Mouse (Mus musculus) A20 (cell line): ENCODE results near the gene Gga1.

Source experiments
- DNase-seq: peaks from one replicate; pipeline ENCODE4 v3.0.0-alpha.2; 2011; ENCODE audit warnings: low read depth, low spot score

Gga1 gene

DNA sequence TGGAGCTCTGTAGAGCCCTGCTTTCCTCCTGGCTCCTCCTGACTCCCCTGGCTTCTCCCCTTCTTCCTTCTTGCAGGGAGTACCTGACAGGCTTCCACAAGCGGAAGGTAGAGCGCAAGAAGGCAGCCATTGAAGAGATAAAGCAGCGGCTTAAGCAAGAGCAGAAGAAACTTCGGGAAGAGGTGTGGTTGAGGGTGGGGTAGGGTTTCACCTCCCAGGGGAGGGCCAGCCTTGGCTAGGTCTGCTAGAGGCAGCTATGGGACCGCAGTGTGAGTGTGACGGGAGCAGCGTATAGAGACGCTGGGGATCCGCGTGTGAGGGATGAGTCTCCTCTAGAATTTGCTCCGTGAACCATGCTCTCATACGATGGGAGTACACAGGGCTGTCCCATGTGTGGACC is 59.4 kb downstream of the Gga1 start:
- DNase-seq, result no peak

DNA sequence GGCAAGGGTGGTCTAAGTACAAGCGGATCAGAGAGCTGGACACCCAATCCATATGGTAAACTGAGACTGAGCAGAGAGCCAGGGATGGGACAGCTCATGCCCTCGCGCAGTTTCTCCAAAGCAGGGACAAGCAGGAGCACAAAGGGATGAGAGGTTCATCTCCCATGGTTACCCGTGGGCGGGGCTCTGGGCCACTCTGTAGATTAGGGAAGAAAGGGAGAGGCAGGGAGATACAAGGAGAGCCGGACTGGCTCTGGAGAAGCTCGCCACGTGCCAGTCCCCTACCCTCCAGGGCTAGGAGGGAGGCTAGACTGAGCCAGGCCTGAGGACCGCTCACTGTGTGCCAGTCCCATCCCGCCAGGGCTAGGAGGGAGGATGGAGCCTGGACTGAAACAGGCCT is 60.3 kb downstream of the Gga1 start:
- no peak for DNase-seq

DNA sequence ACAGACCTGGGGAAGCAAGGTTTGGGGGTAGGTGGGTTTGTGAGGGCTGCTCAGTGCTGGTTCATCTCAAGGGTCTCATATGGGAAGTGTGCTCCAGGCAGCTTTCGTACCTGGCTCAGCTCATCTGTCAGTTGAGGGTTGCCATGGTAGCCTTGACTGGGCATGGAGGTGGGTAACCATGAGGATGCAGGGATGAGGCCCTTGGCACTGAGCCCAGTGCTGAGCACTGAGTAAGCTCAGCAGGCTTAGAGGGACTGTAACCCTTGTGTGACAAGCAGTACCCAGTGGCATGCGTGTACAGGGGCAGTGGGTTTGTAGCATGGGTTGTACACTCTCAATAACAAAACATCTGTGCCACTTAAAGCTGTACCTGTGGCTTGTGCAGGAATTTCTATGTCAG is 61.0 kb downstream of the Gga1 start:
- no peak for DNase-seq

DNA sequence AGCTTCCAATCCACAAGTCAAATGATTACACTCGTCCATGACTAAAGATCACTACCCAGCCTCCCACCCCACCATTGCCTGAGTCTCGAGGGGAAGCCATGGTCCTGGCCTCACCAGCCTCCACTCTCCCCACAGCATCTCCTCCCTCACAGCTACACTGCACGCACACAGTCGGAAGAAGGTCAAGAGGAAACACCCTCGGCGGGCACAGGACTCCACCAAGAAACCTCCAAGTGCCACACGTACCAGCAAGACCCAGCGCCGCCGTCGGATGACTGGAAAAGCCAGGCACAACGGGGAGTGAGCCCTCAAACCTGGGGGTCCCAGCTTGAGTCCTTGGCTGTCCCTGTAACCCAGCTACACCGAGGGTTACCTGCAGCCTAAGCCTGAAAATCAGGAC is 63.3 kb downstream of the Gga1 start:
- DNase-seq, result no peak

DNA sequence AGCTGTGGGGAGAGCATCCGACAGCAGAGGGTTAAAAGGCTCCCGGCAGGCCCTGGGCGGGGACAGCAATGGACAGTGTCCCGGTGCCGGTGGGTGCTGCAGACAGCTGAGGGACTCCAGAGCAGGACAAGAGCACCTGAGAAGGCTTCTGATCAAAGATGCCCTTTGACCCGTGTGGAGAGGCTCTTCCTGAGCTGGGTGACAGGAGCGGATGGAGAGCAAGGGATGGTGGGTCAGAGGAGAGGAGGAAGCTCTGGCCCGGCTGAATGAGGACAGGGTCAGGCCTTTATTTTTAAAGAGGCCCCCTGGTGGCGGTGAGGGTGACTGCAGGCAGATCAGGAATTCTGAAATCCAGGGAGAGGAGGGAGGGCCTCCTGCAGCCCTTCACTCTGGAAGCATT is 65.7 kb downstream of the Gga1 start:
- peak; percentile 66 for DNase-seq
